Mouse (Mus musculus): ENCODE data around the gene Aco2.

Gene Aco2

GRCm38 (mm10) chr15:81872262-81873136, at the start of gene Aco2:
Gene Aco2, plus strand, starts transcription at chr15:81872309.
- DNase-seq (ENCODE audit: low spot score in 2 of 2), result peak; percentile 99

GRCm38 (mm10) chr15:81822631-81823030, 49.5 kb upstream of the Aco2 start:
- no peak for DNase-seq (ENCODE audit: low spot score in 2 of 2)

DNA sequence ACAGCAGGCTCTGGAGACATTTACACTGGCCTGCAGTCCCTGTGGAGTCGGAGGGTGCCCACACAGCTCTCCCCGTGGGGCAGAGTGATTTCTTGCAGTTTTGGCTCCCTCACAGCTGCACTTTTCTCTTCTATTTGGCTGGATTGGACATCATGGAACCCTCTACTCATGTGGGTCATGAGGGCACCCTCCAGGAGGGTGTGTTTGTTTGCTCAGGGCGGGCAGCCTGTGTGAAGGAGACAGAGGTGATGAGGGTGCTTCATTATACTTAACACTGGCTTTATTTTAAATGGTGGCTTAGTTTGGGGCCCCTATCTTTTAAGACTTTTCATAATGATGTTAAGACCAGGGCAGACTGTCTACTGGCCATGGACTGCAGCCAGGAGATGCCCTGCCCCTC, 47.3 kb upstream of the Aco2 start:
- no peak for DNase-seq (ENCODE audit: low spot score in 2 of 2)

- no peak for DNase-seq (ENCODE audit: low spot score in 2 of 2)
These were observed 43.5 kb upstream of the Aco2 start for GRCm38 (mm10) chr15:81828426-81829207.

DNA sequence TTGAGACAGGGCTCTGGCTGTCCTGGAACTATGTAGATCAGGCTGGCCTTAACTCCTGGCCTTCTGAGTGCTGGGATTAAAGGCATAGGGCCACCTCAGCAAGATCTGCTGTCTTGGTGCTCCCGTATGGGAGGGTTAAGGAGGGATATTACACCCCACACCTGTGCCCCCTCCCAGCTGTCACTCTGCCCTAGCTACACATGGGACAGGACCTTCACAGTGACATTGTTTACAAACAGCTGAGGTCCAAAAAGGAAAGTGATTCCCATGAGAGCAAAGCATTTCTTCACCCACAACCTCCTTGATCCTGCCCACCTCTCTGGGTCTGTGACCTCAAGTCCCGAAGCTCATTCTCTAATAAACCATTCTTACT, 42.9 kb upstream of the Aco2 start:
- DNase-seq (ENCODE audit: low spot score in 2 of 2), result no peak

DNA sequence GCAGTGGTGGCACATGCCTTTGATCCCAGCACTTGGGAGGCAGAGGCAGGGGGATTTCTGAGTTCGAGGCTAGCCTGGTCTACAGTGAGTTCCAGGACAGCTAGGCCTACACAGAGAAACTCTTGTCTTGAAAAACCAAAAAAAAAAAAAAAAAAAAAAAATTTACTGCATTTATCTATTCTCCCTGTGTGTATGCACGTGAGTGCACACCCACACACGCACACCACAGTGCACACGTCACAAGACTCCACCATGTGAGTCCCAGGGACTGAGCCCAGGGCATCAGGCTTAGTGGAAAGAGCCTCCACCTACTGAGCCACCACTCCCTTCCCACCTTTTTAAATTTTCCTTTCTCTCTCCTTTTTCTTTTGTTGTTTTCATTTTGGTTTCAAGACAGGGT, 41.6 kb upstream of the Aco2 start:
- DNase-seq (ENCODE audit: low spot score in 2 of 2), result no peak

GRCm38 (mm10) chr15:81831136-81831825, 40.8 kb upstream of the Aco2 start:
- DNase-seq (ENCODE audit: low spot score in 2 of 2), result peak; percentile 84 to 92

- DNase-seq (ENCODE audit: low spot score in 2 of 2), result no peak
These were observed 39.9 kb upstream of the Aco2 start for GRCm38 (mm10) chr15:81832219-81832618.

- no peak for DNase-seq (ENCODE audit: low spot score in 2 of 2)
These were observed 38.6 kb upstream of the Aco2 start for GRCm38 (mm10) chr15:81833481-81833880.

DNA sequence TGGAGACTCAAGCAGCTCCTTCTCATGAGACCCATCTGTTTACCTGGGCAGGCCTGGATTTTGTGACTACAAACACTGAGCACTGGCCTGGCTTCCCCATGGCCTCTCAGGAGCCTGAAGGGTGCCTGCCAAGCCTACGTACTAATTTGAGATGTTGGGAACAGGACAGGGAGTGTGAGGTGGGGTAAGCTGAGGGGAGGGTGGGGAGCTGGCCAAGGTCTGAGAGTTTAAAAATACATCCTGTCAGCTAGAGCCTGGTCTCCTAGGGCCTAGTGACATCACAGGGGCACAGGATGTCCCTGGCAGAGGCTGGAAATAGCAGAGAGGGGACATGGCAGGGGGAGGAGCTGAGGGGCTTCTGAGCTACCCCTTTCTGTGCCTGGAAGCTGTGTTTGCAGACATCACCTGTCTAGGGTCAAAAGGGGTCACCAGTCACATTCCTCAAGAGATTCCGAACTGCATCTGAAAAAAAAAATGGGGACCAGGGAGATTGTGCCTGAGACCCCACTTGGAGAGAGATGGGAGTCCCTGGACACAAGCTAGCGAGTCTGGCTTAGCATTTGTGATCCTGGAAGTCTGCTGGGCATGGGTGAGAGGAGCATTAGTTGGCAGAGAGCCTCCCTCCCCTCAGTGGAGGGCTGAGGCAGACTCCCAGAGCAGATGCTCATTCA, 37.8 kb upstream of the Aco2 start:
- DNase-seq (ENCODE audit: low spot score in 2 of 2), result no peak

DNA sequence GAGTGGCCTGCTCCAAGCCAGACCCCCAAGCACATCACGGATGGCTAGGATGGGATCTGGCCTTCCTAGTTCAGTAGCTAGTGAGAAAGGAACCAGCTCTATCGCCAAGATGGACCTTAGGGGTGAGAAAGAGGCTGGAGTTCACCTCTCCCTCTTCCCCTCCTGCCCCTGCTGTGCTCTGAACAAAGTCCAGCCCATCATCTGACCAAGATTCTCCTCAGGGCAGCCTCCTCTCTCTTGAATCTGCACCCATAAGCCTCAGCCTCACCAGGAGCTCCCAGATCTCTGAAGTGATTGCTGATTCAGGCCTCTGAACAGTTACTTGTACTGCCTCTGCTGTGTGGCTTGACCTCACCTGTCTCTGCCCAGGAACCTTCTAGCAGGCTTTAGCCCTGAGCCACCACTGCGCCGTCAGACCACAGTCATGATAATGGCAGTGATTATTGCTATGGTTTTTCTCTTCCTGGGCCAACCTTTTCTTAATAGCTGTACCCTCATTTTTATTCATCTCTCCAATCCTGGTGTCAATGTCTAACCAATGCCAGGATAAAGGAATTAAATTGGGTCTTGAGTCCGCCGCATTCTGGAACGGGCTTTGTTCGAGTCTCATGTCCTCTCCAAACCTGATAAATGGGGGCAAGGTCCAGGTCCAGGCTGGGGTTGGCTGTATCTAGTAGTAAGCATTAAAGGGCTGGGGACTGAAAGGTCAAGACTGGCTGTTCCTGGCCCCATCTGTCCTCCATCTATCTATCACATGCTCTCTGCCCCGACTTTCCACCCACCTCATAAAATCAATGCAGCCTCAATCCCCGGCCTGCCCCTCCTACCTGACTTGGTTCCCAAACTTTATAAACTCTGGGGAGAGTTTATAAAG, 36.9 kb upstream of the Aco2 start:
- DNase-seq (ENCODE audit: low spot score in 2 of 2), result no peak

DNA sequence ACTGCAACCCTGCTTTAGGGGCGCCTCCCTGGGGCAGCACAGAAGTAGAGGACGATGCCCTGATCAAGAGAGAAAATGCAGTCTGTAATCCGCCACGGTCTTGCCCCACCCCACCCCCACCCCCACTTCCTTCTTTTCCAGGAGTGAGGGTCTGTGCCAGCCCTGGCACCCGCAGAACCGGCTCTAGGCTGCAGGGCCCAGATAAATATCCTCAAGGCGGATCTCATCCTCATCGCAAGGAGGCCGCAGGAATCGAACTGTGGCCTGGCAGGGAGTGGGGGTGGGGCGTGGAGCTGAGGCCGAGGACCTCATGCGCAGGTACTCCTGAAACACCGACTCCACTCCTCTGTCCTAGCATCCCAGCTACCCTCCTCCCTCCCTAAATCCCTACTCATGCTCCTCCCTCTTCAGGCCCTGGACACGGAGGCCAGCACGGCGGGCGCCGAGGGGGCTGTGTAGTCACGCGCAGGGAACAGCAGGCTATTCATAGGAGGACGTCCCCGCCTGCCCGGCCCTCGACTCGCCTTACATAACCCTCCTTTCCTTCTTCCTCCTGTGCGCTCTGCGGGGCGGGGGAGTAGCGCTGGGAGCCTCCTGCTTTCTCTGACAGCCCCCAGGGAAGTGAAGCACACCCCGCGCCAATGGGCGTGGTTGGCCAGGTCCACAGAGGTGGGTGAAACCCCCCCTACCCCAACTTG, 35.8 kb upstream of the Aco2 start:
- no peak for DNase-seq (ENCODE audit: low spot score in 2 of 2)

GRCm38 (mm10) chr15:81836966-81837920, 34.9 kb upstream of the Aco2 start:
- DNase-seq (ENCODE audit: low spot score in 2 of 2), result no peak

- no peak for DNase-seq (ENCODE audit: low spot score in 2 of 2)
These were observed 33.4 kb upstream of the Aco2 start for GRCm38 (mm10) chr15:81838554-81839235.

DNA sequence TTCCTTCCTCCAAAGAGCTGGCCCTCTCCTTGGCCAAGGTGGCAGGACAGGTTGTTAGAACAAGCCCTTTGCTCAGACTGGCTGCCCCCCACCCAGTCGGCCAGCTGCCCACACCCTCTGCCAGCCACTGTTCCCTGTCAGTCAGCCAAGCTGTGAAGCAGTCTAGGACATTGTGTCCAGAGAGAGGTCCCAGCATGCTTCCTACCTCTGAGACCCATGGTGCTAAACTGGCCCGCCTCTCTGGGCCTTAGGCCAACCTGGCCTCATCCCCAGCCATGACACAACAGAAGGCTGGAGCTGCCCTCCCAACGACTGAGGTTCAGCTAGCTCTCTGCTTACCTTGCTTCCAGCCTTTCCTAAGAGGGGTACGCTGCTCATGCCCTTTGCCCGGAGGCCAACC, 32.5 kb upstream of the Aco2 start:
- no peak for DNase-seq (ENCODE audit: low spot score in 2 of 2)

- no peak for DNase-seq (ENCODE audit: low spot score in 2 of 2)
These were observed 31.8 kb upstream of the Aco2 start for GRCm38 (mm10) chr15:81840306-81840705.

DNA sequence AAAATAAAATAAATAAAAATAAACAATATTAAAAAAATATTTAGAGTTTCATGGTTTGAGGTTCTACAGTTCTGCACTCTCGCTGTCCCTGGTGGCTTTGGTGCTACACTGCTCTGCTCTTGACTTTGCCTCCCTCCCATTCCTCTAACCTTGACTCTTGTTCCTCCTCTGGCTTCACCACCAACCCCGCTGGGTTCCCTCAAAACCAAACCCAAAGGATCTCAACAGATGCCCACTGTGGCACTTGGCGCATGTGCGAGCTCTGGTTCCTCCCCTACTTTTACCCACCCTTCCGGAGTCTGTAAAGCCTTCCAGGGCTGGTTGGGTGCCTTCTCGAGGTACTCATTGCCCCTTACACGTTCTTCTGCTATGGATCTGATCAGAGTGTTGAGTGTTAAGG, 29.8 kb upstream of the Aco2 start:
- no peak for DNase-seq (ENCODE audit: low spot score in 2 of 2)

DNA sequence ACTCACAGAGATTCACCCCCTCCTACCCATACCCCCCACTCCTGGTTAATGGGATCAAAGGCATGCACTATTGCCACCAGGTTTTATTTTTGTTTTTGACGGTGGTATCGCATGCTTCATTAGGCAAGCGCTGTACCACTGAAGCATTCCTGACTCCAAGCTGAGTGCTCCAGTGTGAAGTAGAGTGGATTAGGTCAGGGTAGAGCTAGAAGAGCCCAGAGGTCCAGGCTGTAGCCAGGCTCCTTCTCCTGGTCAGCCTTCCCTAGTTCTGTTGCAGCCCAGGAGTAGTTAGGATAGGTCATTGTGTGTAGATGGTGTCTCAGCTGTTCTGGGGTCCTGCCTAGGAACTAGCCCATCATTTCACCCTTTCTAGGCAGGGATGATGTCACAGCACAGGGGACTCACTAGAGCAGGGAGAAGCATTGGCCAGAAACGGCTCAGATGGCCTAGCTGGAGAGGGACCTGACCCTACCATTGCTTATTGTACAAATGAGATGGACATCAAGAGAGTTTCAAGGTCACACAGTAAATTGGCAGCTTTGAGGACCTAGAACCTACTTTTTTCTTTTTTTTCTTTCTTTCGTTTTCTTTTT, 27.0 kb upstream of the Aco2 start:
- no peak for DNase-seq (ENCODE audit: low spot score in 2 of 2)

All from thymus, postnatal 10 days (tissue).